Mouse (Mus musculus) embryonic fibroblast, embryonic 13.5 days (primary cell): ENCODE results near the gene Tasp1. TPM values are rescaled to one million over a fixed set of nuclear protein-coding genes. Genes with fewer than 3 reads are reported as not detected.

Experiments used
- H3K27ac ChIP-seq: 2 replicates; pipeline ENCODE4 v1.5.1; 2012; ENCODE audit warnings: low read length, control low read depth, inconsistent platforms; ENCODE audit not compliant: insufficient read depth
- H3K4me1 ChIP-seq: 2 replicates; pipeline ENCODE4 v1.6.1; 2011; ENCODE audit warnings: low read length; ENCODE audit not compliant: control insufficient read depth, insufficient read depth
- H3K4me3 ChIP-seq: 2 replicates; pipeline ENCODE4 v1.5.1; 2011; ENCODE audit warnings: mild to moderate bottlenecking, control low read depth, low read length; ENCODE audit not compliant: insufficient read depth
- CTCF ChIP-seq: IDR thresholded peaks from 2 replicates; pipeline ENCODE4 v1.5.1; 2011; ENCODE audit warnings: mild to moderate bottlenecking, control low read depth, low read length, moderate library complexity, borderline replicate concordance; ENCODE audit not compliant: insufficient read depth
- POLR2A ChIP-seq: IDR thresholded peaks from 2 replicates; pipeline ENCODE4 v1.6.1; 2011; ENCODE audit warnings: low read depth, mild to moderate bottlenecking, control low read depth, low read length, moderate library complexity
- polyA plus RNA-seq: library from polyadenylated mRNA; stranded (reverse); fragments of >200 nt; gene quantifications from 2 replicates; pipeline ENCODE4 v1.2.4, GENCODE M21; 2011; ENCODE audit warnings: low read depth; ENCODE audit not compliant: missing spikeins, insufficient read length

Tasp1 gene
- polyA plus RNA-seq, 1 experiment = 14.5 TPM

DNA sequence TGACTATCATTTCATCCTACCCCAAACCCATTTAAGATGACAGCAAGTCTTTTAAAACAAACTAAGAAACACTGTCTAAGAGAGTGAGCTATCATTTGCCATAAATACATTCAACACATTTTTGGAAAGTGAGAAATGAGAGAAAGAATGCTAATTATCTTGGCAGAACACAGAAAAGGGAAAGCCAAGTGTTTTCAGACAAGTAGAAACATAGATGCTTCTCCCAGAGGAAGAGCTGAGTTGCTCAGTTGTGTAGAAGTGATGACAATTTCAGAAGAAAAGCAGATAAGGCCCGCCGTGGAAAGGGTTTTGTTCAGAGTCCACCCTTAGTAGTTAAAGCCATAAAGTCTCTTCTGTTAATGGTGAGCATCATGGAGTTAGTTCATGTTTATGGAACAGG, 281.7 kb downstream of the Tasp1 start:
- H3K4me3 ChIP-seq = no peak overlapping the region
- no peak for TF ChIP-seq CTCF
- TF ChIP-seq POLR2A = no peak
- no peak overlapping the region for H3K27ac ChIP-seq
- peaks cover 2% of the 10 kb centered on the region; the same call in 1 of the 2 replicates for H3K4me1 ChIP-seq

DNA sequence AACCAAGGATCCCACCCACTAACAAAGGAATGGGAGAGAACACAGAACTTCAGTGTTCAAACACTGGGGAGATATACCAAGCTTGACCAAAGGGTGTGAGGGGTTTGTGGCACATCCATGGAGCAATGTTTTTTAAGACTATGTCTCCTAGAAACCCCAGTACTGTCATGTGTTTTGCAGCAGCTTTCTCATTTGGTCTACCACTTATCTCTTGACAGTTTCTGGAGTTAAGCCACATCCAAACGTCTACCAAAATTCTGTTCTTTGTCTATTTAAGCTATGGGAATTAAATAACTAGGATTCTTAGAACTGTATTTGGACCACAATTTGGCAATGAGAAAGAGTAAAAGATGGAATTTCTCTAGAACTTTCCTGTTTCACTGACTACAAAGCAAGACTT, 282.1 kb downstream of the Tasp1 start:
- no peak overlapping the region for H3K27ac ChIP-seq
- TF ChIP-seq POLR2A (no peak), CTCF (no peak)
- H3K4me1 ChIP-seq = peaks cover 2% of the 10 kb centered on the region; the same call in 1 of the 2 replicates
- no peak overlapping the region for H3K4me3 ChIP-seq

Other genes with a start within 250 kb of the Tasp1 start
- not detected in 2 replicates for gene Gm17374, start 85.2 kb upstream of the Tasp1 start, polyA plus RNA-seq
- 29.3 and 32.7 TPM in 2 replicates for gene Esf1, start 103.8 kb upstream of the Tasp1 start, polyA plus RNA-seq
- 16.9 and 18.8 TPM in 2 replicates for gene Ndufaf5, start 103.8 kb upstream of the Tasp1 start, polyA plus RNA-seq